Mouse (Mus musculus): ENCODE measurements around the gene Tedc1.

Tedc1 gene

GRCm38 (mm10) chr12:113155887-113156539 lies at the start of gene Tedc1:
Gene Tedc1 (plus strand): TSS chr12:113156421.
- DNase-seq, result peak; percentile 99 to 100

DNA sequence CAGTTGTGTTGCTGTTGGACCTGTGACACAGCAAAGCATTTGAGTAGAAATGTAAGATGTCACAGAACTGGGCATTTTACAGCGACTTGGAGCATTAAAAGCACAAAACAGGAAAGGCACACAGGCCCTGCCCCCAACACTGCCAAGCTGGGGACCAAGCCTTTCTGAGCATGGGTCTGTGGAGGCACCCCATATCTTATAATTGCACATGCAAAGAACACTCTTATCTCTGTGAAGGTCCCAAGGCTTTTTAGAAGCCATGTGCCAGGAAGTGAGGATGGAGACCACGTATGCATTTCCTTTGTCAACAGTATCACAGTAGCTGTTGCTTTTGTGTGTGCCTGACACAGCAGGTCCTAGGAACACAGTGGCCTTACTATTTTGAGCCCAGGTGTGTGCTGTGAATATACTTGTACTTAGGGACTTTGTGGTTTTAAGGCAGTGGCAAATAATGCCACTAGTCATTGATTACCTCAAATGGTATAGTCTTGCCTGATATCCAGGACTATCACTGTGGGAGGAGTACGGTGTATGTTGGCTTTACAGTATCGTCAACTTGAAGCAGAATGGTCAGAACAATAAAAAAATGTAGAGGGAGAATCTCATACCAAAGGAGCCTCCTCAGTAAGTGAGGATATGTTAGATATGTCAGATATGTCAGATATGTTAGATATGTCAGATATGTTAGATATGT lies 48.6 kb upstream of the Tedc1 start:
- DNase-seq, result no peak

- DNase-seq, result no peak
Measured at GRCm38 (mm10) chr12:113108528-113109283, 47.5 kb upstream of the Tedc1 start.

DNA sequence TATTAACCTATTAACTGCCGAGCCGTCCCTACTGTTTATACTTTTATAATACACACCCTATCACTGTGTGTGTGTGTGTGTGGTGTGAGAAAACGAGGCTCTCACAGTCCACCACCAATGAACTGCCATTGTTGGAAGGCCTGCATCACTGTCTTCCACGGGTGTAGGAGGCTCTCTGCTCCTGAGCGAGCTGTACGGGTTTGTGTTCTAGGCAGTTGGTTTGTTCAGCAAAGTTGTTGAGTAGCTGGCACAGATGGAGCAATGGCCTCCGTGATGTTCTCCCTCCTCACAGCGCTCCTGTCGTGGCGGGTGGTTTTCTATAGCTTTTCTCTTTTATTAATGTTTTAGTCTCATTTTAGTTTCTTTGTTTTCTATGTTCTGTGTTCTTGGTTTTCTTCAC lies 46.4 kb upstream of the Tedc1 start:
- DNase-seq, result no peak

- no peak for DNase-seq
Measured at GRCm38 (mm10) chr12:113114141-113114540, 42.1 kb upstream of the Tedc1 start.

- DNase-seq, result no peak
Measured at GRCm38 (mm10) chr12:113114856-113115538, 41.2 kb upstream of the Tedc1 start.

DNA sequence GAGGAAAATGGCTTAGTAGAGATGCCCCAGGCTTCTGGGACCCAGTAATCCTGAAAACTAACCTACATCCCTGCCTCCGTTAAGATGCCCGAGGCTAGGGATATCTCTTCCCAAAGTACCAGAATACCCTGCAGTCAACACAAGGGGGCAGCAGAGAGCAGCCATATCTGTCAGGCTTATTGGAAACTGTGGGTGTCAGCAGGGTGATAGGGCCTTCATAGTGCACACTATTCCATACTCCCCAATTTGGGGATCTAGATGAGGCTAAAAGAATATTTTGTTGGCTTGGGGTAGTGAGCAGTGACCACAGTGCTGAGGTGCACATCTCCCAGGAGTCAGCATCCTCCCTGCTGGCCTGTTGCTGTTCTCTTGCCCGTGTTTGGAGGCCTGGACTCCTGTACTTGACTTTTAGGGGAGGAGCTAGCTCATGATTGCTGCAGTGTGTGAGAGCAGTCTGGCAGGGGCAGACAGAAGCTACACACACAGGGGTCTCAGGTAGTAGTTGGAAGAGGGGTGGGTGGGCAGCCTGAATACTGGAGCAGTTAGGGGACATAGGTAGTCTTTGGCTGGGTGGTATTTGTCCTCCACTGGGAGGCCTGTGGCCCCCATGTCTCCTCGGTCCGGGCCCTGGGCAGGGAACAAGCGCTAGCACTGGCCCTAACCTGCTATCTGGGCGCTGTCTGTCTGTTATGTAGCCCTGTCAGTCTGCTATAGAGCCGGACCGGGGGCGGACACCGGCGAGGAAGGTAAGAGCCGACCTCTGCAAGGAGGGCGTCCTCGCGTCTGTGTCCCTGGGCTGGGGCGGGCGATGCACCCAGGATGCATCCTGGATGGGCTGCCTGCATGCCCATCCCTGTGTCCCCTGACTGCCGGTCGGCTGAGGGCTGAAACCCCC lies 36.5 kb upstream of the Tedc1 start:
- DNase-seq, result no peak

DNA sequence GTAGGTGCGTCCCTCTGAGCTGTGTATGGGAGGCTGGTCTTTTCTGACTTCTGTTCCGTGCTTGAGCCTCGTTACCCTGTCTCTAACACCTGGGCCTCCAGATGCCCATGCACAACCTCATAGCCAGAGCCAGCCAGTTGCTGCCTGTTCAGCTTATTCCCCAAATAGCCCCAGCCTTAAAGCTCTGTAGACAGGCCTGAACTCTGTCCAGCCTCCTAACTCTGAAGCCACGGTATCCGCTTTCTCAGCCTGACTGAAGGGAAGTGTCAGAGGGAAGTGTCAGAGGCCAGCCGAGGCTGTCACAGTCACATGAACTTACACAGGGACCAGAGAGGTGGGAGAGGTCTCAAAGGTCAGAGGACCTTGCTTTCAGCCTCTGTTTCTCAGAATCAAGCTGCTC lies 31.5 kb upstream of the Tedc1 start:
- DNase-seq, result no peak

- DNase-seq, result no peak
Measured at GRCm38 (mm10) chr12:113130732-113131131, 25.5 kb upstream of the Tedc1 start.

DNA sequence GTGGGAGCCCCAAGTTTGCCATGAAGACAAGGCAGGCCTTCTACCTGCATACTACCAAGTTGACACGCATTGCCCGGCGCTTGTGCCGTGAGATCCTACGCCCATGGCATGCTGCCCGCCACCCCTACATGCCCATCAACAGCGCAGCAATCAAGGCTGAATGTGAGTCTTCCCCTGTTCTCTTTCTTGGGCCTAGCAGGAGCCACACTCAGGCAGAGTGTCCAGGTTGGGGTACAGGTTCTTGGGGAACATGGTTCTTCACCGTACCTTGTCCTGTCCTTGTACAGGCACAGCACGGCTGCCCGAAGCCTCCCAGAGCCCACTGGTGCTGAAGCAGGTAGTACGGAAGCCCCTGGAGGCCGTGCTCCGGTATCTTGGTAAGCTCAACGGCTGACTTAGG lies 24.6 kb upstream of the Tedc1 start:
- DNase-seq, result no peak

DNA sequence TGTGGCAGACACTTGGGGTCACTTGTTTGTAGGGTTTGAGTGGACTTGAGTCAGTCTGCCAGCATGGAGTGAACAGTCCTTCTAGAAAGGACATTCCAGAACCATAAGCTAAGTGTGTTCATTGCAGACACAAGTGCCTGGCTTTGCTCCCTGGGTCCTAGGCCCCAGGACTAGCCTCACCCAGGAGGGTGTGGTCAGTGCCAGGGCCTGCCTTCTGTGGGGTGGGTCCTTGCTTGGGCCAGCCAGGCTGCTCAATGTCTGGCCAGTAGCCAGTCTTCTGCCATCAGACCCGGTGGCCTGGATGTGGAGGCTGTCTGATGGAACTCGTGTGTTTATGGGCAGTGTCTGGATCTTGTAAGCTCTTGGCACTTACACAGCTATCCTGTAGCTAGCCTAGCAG lies 23.7 kb upstream of the Tedc1 start:
- DNase-seq, result no peak

GRCm38 (mm10) chr12:113133260-113133659 lies 23.0 kb upstream of the Tedc1 start:
- no peak for DNase-seq

- no peak for DNase-seq
Measured at GRCm38 (mm10) chr12:113133861-113134403, 22.3 kb upstream of the Tedc1 start.

DNA sequence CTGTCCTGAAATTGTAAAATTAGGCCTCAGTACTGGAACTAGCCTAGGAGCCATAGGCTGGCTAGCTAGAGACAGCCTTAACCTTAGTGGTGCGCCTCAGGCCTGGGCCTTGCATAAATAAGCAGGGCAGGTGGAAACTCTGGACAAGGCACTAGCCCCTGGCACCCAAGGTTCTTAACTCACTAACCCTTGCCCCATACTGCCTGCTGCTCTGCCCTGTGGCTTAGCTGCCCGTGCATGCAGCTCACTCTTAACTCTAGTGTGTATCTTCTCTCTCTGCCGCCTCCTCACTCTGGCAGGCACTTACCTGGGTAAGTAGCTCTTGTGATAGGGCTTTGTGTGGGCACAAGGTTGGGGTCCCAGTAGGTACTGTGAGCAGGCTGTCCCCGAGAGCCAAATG lies 21.7 kb upstream of the Tedc1 start:
- no peak for DNase-seq

DNA sequence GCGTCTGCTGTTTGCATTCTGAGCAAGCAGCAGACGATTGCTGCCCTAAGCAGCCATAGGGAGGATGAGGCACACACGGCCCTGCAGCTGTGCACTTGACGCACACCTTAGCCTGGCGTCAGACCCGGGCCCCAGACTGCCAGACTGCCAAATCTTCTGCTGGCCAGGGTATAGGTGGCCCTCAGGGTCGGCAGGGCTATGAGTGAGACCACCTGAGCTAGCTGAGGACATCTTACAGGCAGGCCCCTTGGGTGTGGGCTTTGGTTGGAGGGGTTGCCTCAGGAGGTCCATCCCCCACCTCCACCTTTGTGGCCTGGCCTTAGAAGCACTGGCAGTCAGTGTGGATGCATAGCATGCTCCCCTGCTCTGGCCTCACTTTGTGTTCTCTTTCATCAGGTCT lies 20.8 kb upstream of the Tedc1 start:
- DNase-seq, result no peak

- no peak for DNase-seq
Measured at GRCm38 (mm10) chr12:113136492-113137020, 19.7 kb upstream of the Tedc1 start.

- DNase-seq, result no peak
Measured at GRCm38 (mm10) chr12:113137260-113138213, 18.7 kb upstream of the Tedc1 start.

GRCm38 (mm10) chr12:113138291-113138690 lies 17.9 kb upstream of the Tedc1 start:
- no peak for DNase-seq

GRCm38 (mm10) chr12:113138901-113139864 lies 17.0 kb upstream of the Tedc1 start:
- no peak for DNase-seq

All from thymus, adult 18-20 months (tissue).